Mouse (Mus musculus): Measurements from ENCODE around the gene Mon1a. TPM values are rescaled to one million over a fixed set of nuclear protein-coding genes. Genes with fewer than 3 reads are reported as not detected.

The Mon1a gene
- polyA plus RNA-seq, 1 experiment = 62.7 TPM

DNA sequence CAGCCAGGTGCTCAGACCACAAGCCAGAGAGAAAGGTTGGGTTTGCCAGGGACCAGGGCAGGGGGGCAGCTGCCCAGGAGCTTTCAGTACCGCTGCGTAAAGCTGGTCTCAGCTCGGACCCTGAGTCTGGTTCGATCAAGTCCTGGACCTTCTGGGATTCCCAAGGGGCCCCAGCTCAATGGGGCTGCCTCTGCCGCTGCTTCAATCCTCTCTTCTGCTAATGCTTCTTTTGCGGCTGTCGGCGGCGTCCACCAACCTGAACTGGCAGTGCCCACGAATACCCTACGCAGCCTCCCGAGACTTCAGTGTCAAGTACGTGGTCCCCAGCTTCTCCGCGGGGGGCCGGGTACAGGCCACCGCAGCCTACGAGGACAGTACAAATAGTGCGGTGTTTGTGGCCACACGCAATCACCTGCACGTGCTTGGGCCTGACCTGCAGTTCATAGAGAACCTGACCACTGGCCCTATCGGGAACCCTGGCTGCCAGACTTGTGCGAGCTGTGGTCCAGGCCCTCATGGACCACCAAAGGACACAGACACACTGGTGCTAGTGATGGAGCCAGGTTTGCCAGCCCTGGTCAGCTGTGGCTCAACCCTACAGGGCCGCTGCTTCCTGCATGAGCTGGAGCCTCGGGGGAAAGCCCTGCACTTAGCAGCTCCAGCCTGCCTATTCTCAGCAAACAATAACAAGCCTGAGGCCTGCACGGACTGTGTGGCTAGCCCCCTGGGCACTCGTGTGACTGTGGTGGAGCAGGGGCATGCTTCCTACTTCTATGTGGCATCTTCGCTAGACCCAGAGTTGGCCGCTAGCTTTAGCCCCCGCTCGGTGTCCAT, 19.2 kb downstream of the Mon1a start:
- peak overlapping the region; percentile 3; the same call in 1 of the 2 replicates for H3K4me3 ChIP-seq (ENCODE audit: control insufficient read depth, insufficient read depth, low read length)
- H3K36me3 ChIP-seq (ENCODE audit: control insufficient read depth, insufficient read depth, low read length) = no peaks in the 10 kb centered on the region
- WGBS = 82% methylated on average over 31 of the region's 31 CpGs
- peaks cover 10% of the 10 kb centered on the region for H3K4me1 ChIP-seq (replicated peaks; ENCODE audit: control insufficient read depth, insufficient read depth, low read length)
- H3K27ac ChIP-seq (ENCODE audit: control insufficient read depth, insufficient read depth, low read length) = no peak overlapping the region
- DNase-seq = no peak
- H3K27me3 ChIP-seq (ENCODE audit: control insufficient read depth, insufficient read depth, low read length) = no peaks in the 10 kb centered on the region
- TF ChIP-seq CTCF (IDR thresholded peaks at IDR 0.05; ENCODE audit: borderline replicate concordance, control insufficient read depth, extremely low read depth, insufficient read depth, low read length, poor library complexity) (no peak), POLR2A (IDR thresholded peaks at IDR 0.05; ENCODE audit: control insufficient read depth, extremely low read depth, insufficient read depth, low read length, poor library complexity) (no peak)

GRCm38 (mm10) chr9:107907801-107908120, 19.8 kb downstream of the Mon1a start:
- no peak overlapping the region for H3K4me3 ChIP-seq (ENCODE audit: control insufficient read depth, insufficient read depth, low read length)
- no peak for DNase-seq
- no peak for TF ChIP-seq POLR2A (IDR thresholded peaks at IDR 0.05; ENCODE audit: control insufficient read depth, extremely low read depth, insufficient read depth, low read length, poor library complexity)
- TF ChIP-seq CTCF (IDR thresholded peaks at IDR 0.05; ENCODE audit: borderline replicate concordance, control insufficient read depth, extremely low read depth, insufficient read depth, low read length, poor library complexity) = no peak
- no peak overlapping the region for H3K27ac ChIP-seq (ENCODE audit: control insufficient read depth, insufficient read depth, low read length)
- peaks cover 10% of the 10 kb centered on the region for H3K4me1 ChIP-seq (replicated peaks; ENCODE audit: control insufficient read depth, insufficient read depth, low read length)
- H3K36me3 ChIP-seq (ENCODE audit: control insufficient read depth, insufficient read depth, low read length) = no peaks in the 10 kb centered on the region
- 95% methylated on average over 14 of the region's 14 CpGs for WGBS
- no peaks in the 10 kb centered on the region for H3K27me3 ChIP-seq (ENCODE audit: control insufficient read depth, insufficient read depth, low read length)

DNA sequence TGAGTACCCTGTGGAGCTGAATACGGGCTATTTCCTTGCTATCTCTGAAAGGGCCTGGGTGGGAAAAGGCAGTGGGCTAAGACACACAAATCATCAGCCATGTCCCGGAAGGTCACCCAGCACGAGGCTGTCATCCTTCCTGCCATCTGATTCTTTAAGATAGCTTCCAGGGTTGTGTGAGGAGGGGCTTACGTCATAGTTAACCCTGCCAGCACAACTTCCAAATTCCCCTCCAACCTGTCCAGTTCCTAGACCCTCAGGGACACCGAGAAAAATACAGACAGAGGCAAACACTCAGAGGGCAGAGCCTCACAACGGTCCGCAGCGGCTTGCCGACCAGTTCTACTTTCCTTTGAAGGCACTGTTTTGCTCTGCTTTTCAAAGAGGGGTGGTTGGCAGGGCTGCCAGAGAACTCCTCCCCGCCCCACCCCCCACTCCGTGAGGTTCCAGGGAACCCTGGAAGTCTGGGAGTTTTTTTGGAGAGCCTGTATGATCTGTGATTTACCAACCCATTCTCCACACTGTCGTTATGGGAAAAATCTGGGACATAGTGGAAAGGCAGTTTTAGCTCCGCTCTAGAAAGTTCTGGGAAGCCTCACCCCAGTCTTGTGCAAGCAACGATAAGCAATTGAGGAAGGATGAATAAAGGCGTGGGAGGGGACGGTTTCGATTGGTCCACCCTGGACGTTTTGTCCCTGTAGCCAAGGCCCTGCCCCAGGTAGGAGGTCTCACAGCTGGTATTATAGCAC, 20.6 kb downstream of the Mon1a start:
- TF ChIP-seq POLR2A (IDR thresholded peaks at IDR 0.05; ENCODE audit: control insufficient read depth, extremely low read depth, insufficient read depth, low read length, poor library complexity) (no peak), CTCF (IDR thresholded peaks at IDR 0.05; ENCODE audit: borderline replicate concordance, control insufficient read depth, extremely low read depth, insufficient read depth, low read length, poor library complexity) (no peak)
- DNase-seq = no peak

DNA sequence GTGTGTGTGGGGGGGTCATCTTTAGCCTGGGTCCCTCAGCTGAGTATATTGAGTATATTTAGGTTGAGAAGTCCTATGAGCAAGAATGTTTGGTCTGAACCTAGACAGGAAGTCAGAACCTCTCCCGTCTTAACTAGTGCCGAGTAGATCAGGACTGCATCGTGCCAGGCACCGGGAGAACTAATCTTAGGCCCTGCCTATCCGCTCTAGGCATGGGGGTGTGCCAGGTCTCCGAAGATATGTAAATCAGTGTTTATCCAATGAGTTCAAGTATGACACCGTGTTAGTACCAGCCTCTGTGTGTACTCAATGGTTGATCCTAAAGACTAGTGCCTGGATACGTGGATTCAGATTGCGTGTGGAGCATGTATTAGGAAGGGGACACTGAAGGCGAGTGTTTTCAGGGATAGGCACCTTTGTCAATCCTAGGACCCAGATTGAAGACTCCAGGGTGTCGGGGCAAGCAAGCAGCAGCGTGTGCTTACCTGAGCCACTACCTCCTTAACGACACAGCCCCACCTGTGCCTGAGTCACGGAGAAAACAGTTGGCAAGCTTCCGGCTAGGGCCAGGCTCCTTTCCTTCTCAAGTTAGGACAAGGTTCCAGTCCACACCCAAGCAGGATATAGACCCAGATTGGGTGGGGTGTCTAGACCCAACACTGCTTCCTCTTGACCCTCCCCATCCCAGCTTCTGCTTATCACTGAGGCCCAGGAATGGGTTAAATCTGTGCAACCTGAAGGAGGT, 22.2 kb downstream of the Mon1a start:
- no peaks in the 10 kb centered on the region for H3K27me3 ChIP-seq (ENCODE audit: control insufficient read depth, insufficient read depth, low read length)
- no peak overlapping the region for H3K4me3 ChIP-seq (ENCODE audit: control insufficient read depth, insufficient read depth, low read length)
- no peak for DNase-seq
- 94% methylated on average over 15 of the region's 15 CpGs for WGBS
- peaks cover 19% of the 10 kb centered on the region for H3K4me1 ChIP-seq (replicated peaks; ENCODE audit: control insufficient read depth, insufficient read depth, low read length)
- no peak overlapping the region for H3K27ac ChIP-seq (ENCODE audit: control insufficient read depth, insufficient read depth, low read length)
- TF ChIP-seq POLR2A (IDR thresholded peaks at IDR 0.05; ENCODE audit: control insufficient read depth, extremely low read depth, insufficient read depth, low read length, poor library complexity) (no peak), CTCF (IDR thresholded peaks at IDR 0.05; ENCODE audit: borderline replicate concordance, control insufficient read depth, extremely low read depth, insufficient read depth, low read length, poor library complexity) (no peak)
- no peaks in the 10 kb centered on the region for H3K36me3 ChIP-seq (ENCODE audit: control insufficient read depth, insufficient read depth, low read length)

More for the DNA sequence above, 20.6 kb downstream of the Mon1a start:
- Histone ChIP-seq H3K27me3 (ENCODE audit: control insufficient read depth, insufficient read depth, low read length) (no peaks in the 10 kb centered on the region), H3K4me3 (ENCODE audit: control insufficient read depth, insufficient read depth, low read length) (no peak overlapping the region), H3K36me3 (ENCODE audit: control insufficient read depth, insufficient read depth, low read length) (no peaks in the 10 kb centered on the region), H3K27ac (ENCODE audit: control insufficient read depth, insufficient read depth, low read length) (no peak overlapping the region), H3K4me1 (replicated peaks; ENCODE audit: control insufficient read depth, insufficient read depth, low read length) (peaks cover 10% of the 10 kb centered on the region)
- 81% methylated on average over 18 of the region's 18 CpGs for WGBS

DNA sequence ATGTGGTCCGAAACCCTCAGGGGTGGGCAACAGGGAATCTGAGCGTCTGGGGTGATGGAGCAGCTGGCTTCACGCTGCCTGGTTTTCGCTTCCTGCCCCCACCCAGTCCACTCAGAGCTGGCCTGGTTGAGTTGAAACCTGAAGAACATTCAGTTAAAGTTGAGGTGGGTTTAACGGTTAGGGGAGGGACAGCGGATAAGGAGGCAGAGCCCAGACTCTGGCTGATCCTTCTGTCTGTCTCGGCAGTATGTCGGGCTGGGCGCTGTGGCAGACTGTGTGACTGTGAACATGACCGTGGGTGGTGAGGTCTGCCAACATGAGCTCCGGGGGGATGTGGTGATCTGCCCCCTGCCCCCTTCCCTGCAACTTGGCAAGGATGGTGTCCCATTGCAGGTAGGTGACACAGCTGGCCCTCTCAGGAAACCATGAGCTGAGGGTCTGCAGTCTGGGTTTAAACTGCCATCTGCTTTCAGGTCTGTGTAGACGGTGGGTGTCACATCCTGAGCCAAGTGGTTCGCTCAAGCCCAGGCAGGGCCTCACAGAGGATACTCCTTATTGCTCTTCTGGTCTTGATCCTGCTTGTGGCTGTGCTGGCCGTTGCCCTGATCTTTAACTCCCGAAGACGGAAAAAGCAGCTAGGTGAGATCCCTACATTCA, 26.9 kb downstream of the Mon1a start:
- no peak for DNase-seq
- TF ChIP-seq CTCF (IDR thresholded peaks at IDR 0.05; ENCODE audit: borderline replicate concordance, control insufficient read depth, extremely low read depth, insufficient read depth, low read length, poor library complexity) (no peak), POLR2A (IDR thresholded peaks at IDR 0.05; ENCODE audit: control insufficient read depth, extremely low read depth, insufficient read depth, low read length, poor library complexity) (no peak)
- H3K27me3 ChIP-seq (ENCODE audit: control insufficient read depth, insufficient read depth, low read length) = no peaks in the 10 kb centered on the region
- no peaks in the 10 kb centered on the region for H3K36me3 ChIP-seq (ENCODE audit: control insufficient read depth, insufficient read depth, low read length)
- 30% methylated on average over 16 of the region's 16 CpGs for WGBS
- peaks cover 12% of the 10 kb centered on the region for H3K4me1 ChIP-seq (replicated peaks; ENCODE audit: control insufficient read depth, insufficient read depth, low read length)
- H3K27ac ChIP-seq (ENCODE audit: control insufficient read depth, insufficient read depth, low read length) = no peak overlapping the region
- no peak overlapping the region for H3K4me3 ChIP-seq (ENCODE audit: control insufficient read depth, insufficient read depth, low read length)
